Mouse (Mus musculus): ENCODE data around the gene Cog5. TPM values are rescaled to one million over a fixed set of nuclear protein-coding genes. Genes with fewer than 3 reads are reported as not detected.

The Cog5 gene
- total RNA-seq, 2 experiments from 2014 or later = 59.6 to 63.8 TPM

- H3K27ac ChIP-seq = peak overlapping the region; percentile 76
- TF ChIP-seq CTCF (conservative IDR thresholded peaks at IDR 0.05) = no peak
- no peak for DNase-seq (ENCODE audit: low spot score in 2 of 2)
- no peak overlapping the region for H3K4me3 ChIP-seq
Measured at GRCm38 (mm10) chr12:31917245-31917644, 262.6 kb downstream of the Cog5 start.

- Histone ChIP-seq H3K27ac (no peak overlapping the region), H3K4me3 (no peak overlapping the region)
- DNase-seq (ENCODE audit: low spot score in 2 of 2) = no peak
- TF ChIP-seq CTCF (conservative IDR thresholded peaks at IDR 0.05) = no peak
Measured at GRCm38 (mm10) chr12:31920464-31921405, 266.1 kb downstream of the Cog5 start.

GRCm38 (mm10) chr12:31924135-31924534, 269.5 kb downstream of the Cog5 start:
- TF ChIP-seq CTCF (conservative IDR thresholded peaks at IDR 0.05) = no peak
- DNase-seq (ENCODE audit: low spot score in 2 of 2) = no peak
- Histone ChIP-seq H3K27ac (peak overlapping the region; percentile 28; the same call in 1 of the 2 replicates), H3K4me3 (no peak overlapping the region)

GRCm38 (mm10) chr12:31925343-31925742, 270.7 kb downstream of the Cog5 start:
- Histone ChIP-seq H3K4me3 (no peak overlapping the region), H3K27ac (peak overlapping the region; percentile 60)
- no peak for DNase-seq (ENCODE audit: low spot score in 2 of 2)
- TF ChIP-seq CTCF (conservative IDR thresholded peaks at IDR 0.05) = no peak

- DNase-seq (ENCODE audit: low spot score in 2 of 2) = peak; percentile 79 to 87
- peak; percentile 94 for TF ChIP-seq CTCF (conservative IDR thresholded peaks at IDR 0.05)
- Histone ChIP-seq H3K27ac (peak overlapping the region; percentile 70), H3K4me3 (no peak overlapping the region)
Measured at GRCm38 (mm10) chr12:31926661-31927061, 272.0 kb downstream of the Cog5 start.

GRCm38 (mm10) chr12:31928498-31928897, 273.8 kb downstream of the Cog5 start:
- H3K4me3 ChIP-seq = no peak overlapping the region
- no peak for DNase-seq (ENCODE audit: low spot score in 2 of 2)
- H3K27ac ChIP-seq = no peak overlapping the region
- TF ChIP-seq CTCF (conservative IDR thresholded peaks at IDR 0.05) = no peak

GRCm38 (mm10) chr12:31931818-31932217, 277.1 kb downstream of the Cog5 start:
- no peak overlapping the region for H3K27ac ChIP-seq
- peak; percentile 74 for TF ChIP-seq CTCF (conservative IDR thresholded peaks at IDR 0.05)
- no peak overlapping the region for H3K4me3 ChIP-seq
- DNase-seq (ENCODE audit: low spot score in 2 of 2) = no peak

- DNase-seq (ENCODE audit: low spot score in 2 of 2) = no peak
- Histone ChIP-seq H3K27ac (no peak overlapping the region), H3K4me3 (no peak overlapping the region)
- no peak for TF ChIP-seq CTCF (conservative IDR thresholded peaks at IDR 0.05)
Measured at GRCm38 (mm10) chr12:31936657-31937300, 282.1 kb downstream of the Cog5 start.

- DNase-seq (ENCODE audit: low spot score in 2 of 2) = no peak
- Histone ChIP-seq H3K27ac (no peak overlapping the region), H3K4me3 (no peak overlapping the region)
- no peak for TF ChIP-seq CTCF (conservative IDR thresholded peaks at IDR 0.05)
Measured at GRCm38 (mm10) chr12:31937613-31938012, 282.9 kb downstream of the Cog5 start.

GRCm38 (mm10) chr12:31938391-31938997, 283.8 kb downstream of the Cog5 start:
- TF ChIP-seq CTCF (conservative IDR thresholded peaks at IDR 0.05) = no peak
- no peak for DNase-seq (ENCODE audit: low spot score in 2 of 2)
- no peak overlapping the region for H3K4me3 ChIP-seq
- no peak overlapping the region for H3K27ac ChIP-seq

GRCm38 (mm10) chr12:31939026-31939425, 284.4 kb downstream of the Cog5 start:
- DNase-seq (ENCODE audit: low spot score in 2 of 2) = no peak
- no peak overlapping the region for H3K4me3 ChIP-seq
- no peak for TF ChIP-seq CTCF (conservative IDR thresholded peaks at IDR 0.05)
- H3K27ac ChIP-seq = no peak overlapping the region

- DNase-seq (ENCODE audit: low spot score in 2 of 2) = no peak
- TF ChIP-seq CTCF (conservative IDR thresholded peaks at IDR 0.05) = no peak
- Histone ChIP-seq H3K27ac (no peak overlapping the region), H3K4me3 (no peak overlapping the region)
Measured at GRCm38 (mm10) chr12:31943020-31943654, 288.5 kb downstream of the Cog5 start.

GRCm38 (mm10) chr12:31944405-31944804, 289.7 kb downstream of the Cog5 start:
- H3K27ac ChIP-seq = no peak overlapping the region
- no peak for TF ChIP-seq CTCF (conservative IDR thresholded peaks at IDR 0.05)
- no peak for DNase-seq (ENCODE audit: low spot score in 2 of 2)
- no peak overlapping the region for H3K4me3 ChIP-seq
